Mouse (Mus musculus): ENCODE results near the gene Padi4. TPM values are rescaled to one million over a fixed set of nuclear protein-coding genes. Genes with fewer than 3 reads are reported as not detected.
A peak's percentile ranks its signal among the peaks of the same experiment; 100 is the strongest.

Gene Padi4
- total RNA-seq, 2 experiments from 2014 or later: not detected

GRCm38 (mm10) chr4:140788983-140789382 is 14.9 kb upstream of the Padi4 start:
- DNase-seq (ENCODE audit: low spot score in 2 of 2): peak; percentile 23 to 32

GRCm38 (mm10) chr4:140788264-140788663 is 14.2 kb upstream of the Padi4 start:
- DNase-seq (ENCODE audit: low spot score in 2 of 2): no peak

- no peak for DNase-seq (ENCODE audit: low spot score in 2 of 2)
Measured at GRCm38 (mm10) chr4:140787414-140787813, 13.4 kb upstream of the Padi4 start.

GRCm38 (mm10) chr4:140785217-140785616 is 11.2 kb upstream of the Padi4 start:
- DNase-seq (ENCODE audit: low spot score in 2 of 2): no peak

GRCm38 (mm10) chr4:140784292-140784945 is 10.4 kb upstream of the Padi4 start:
- DNase-seq (ENCODE audit: low spot score in 2 of 2): no peak

GRCm38 (mm10) chr4:140782821-140783220 is 8.8 kb upstream of the Padi4 start:
- DNase-seq (ENCODE audit: low spot score in 2 of 2): no peak

- DNase-seq (ENCODE audit: low spot score in 2 of 2): no peak
Measured at GRCm38 (mm10) chr4:140780507-140780906, 6.5 kb upstream of the Padi4 start.

GRCm38 (mm10) chr4:140779803-140780397 is 5.9 kb upstream of the Padi4 start:
- DNase-seq (ENCODE audit: low spot score in 2 of 2): no peak

- no peak for DNase-seq (ENCODE audit: low spot score in 2 of 2)
Measured at GRCm38 (mm10) chr4:140776623-140777022, 2.6 kb upstream of the Padi4 start.

GRCm38 (mm10) chr4:140775876-140776275 is 1.8 kb upstream of the Padi4 start:
- no peak for DNase-seq (ENCODE audit: low spot score in 2 of 2)

GRCm38 (mm10) chr4:140774893-140775292 is 857 bp upstream of the Padi4 start:
- no peak for DNase-seq (ENCODE audit: low spot score in 2 of 2)

GRCm38 (mm10) chr4:140771091-140771490 is 2.9 kb downstream of the Padi4 start:
- DNase-seq (ENCODE audit: low spot score in 2 of 2): no peak

- no peak for DNase-seq (ENCODE audit: low spot score in 2 of 2)
Measured at GRCm38 (mm10) chr4:140770433-140770832, 3.6 kb downstream of the Padi4 start.

GRCm38 (mm10) chr4:140768973-140769372 is 5.1 kb downstream of the Padi4 start:
- no peak for DNase-seq (ENCODE audit: low spot score in 2 of 2)

GRCm38 (mm10) chr4:140765936-140766335 is 8.1 kb downstream of the Padi4 start:
- DNase-seq (ENCODE audit: low spot score in 2 of 2): no peak

- peak in 1 of 2 experiments; percentile 39 for DNase-seq (ENCODE audit: low spot score in 2 of 2)
Measured at GRCm38 (mm10) chr4:140763158-140763557, 10.9 kb downstream of the Padi4 start.

- DNase-seq (ENCODE audit: low spot score in 2 of 2): no peak
Measured at GRCm38 (mm10) chr4:140761601-140762000, 12.4 kb downstream of the Padi4 start.

- no peak for DNase-seq (ENCODE audit: low spot score in 2 of 2)
Measured at GRCm38 (mm10) chr4:140755811-140756210, 18.2 kb downstream of the Padi4 start.

- DNase-seq (ENCODE audit: low spot score in 2 of 2): no peak
Measured at GRCm38 (mm10) chr4:140753366-140753765, 20.7 kb downstream of the Padi4 start.

GRCm38 (mm10) chr4:140750328-140750727 is 23.7 kb downstream of the Padi4 start:
- DNase-seq (ENCODE audit: low spot score in 2 of 2): no peak

- DNase-seq (ENCODE audit: low spot score in 2 of 2): no peak
Measured at GRCm38 (mm10) chr4:140747978-140748377, 26.1 kb downstream of the Padi4 start.

GRCm38 (mm10) chr4:140744654-140745053 is 29.4 kb downstream of the Padi4 start:
- DNase-seq (ENCODE audit: low spot score in 2 of 2): peak; percentile 61 to 66

GRCm38 (mm10) chr4:140743086-140743485 is 30.9 kb downstream of the Padi4 start:
- no peak for DNase-seq (ENCODE audit: low spot score in 2 of 2)
